Mouse (Mus musculus) liver, embryonic 11.5 days (tissue): Measurements from ENCODE around the gene Wdr3. TPM values are rescaled to one million over a fixed set of nuclear protein-coding genes. Genes with fewer than 3 reads are reported as not detected.

Experiments used
- ATAC-seq: fragments of 200-750 bp; cut with Nextera tagmentation; replicated peaks from 2 replicates; pipeline ENCODE4 v1.8.0; 2017; ENCODE audit warnings: moderate number of reproducible peaks, mild to moderate bottlenecking, moderate TSS enrichment, moderate library complexity; ENCODE audit not compliant: low FRiP score
- DNase-seq: peaks from one replicate; pipeline ENCODE4 v3.0.0-alpha.2; 2017; ENCODE audit warnings: low spot score
- H3K27ac ChIP-seq: fragments of 300-500 bp; sonication (generic); 2 replicates; pipeline ENCODE4 v1.5.1; 2014; ENCODE audit warnings: mild to moderate bottlenecking, low read depth, low read length, control low read depth
- H3K27me3 ChIP-seq: fragments of 300-500 bp; sonication (generic); replicated peaks from 2 replicates; pipeline ENCODE4 v1.6.1; 2014; ENCODE audit warnings: low read length, mixed read lengths; ENCODE audit not compliant: control insufficient read depth, insufficient read depth
- H3K36me3 ChIP-seq: fragments of 300-500 bp; sonication (generic); 2 replicates; pipeline ENCODE4 v1.6.1; 2014; ENCODE audit warnings: mild to moderate bottlenecking, low read length, moderate library complexity, mixed read lengths; ENCODE audit not compliant: control insufficient read depth, insufficient read depth
- H3K4me1 ChIP-seq: fragments of 300-500 bp; sonication (generic); replicated peaks from 2 replicates; pipeline ENCODE4 v1.6.1; 2014; ENCODE audit warnings: low read length, mixed read lengths; ENCODE audit not compliant: control insufficient read depth, insufficient read depth
- H3K4me2 ChIP-seq: fragments of 300-500 bp; sonication (generic); 2 replicates; pipeline ENCODE4 v1.6.1; 2014; ENCODE audit warnings: mild to moderate bottlenecking, control low read depth, moderate library complexity
- H3K4me3 ChIP-seq: fragments of 300-500 bp; sonication (generic); 2 replicates; pipeline ENCODE4 v1.5.1; 2014; ENCODE audit warnings: low read depth, low read length, control low read depth
- H3K9ac ChIP-seq: fragments of 300-500 bp; sonication (generic); 2 replicates; pipeline ENCODE4 v1.6.1; 2014; ENCODE audit warnings: low read depth, low read length, control low read depth
- H3K9me3 ChIP-seq: fragments of 300-500 bp; sonication (generic); 2 replicates; pipeline ENCODE4 v1.6.1; 2016; ENCODE audit warnings: low read length, inconsistent platforms, mixed read lengths; ENCODE audit not compliant: control insufficient read depth
- WGBS: fragments of 180-500 bp; shearing (Covaris S2); extraction: QIAGEN DNeasy Blood & Tissue Kit; methylation state at CpG from one replicate; pipeline ENCODE4 v1.1.7; 2014; 5-methylcytosine and 5-hydroxymethylcytosine counted together
- polyA plus RNA-seq: library from polyadenylated mRNA; unstranded; fragments of >200 nt; fragmentation: Nextera tagmentation; extraction: Ambion mirVana; gene quantifications from 2 replicates; pipeline ENCODE4 v1.2.1, GENCODE M21; 2014

Gene Wdr3
- polyA plus RNA-seq, result 69.2 and 75.6 TPM in 2 replicates

DNA sequence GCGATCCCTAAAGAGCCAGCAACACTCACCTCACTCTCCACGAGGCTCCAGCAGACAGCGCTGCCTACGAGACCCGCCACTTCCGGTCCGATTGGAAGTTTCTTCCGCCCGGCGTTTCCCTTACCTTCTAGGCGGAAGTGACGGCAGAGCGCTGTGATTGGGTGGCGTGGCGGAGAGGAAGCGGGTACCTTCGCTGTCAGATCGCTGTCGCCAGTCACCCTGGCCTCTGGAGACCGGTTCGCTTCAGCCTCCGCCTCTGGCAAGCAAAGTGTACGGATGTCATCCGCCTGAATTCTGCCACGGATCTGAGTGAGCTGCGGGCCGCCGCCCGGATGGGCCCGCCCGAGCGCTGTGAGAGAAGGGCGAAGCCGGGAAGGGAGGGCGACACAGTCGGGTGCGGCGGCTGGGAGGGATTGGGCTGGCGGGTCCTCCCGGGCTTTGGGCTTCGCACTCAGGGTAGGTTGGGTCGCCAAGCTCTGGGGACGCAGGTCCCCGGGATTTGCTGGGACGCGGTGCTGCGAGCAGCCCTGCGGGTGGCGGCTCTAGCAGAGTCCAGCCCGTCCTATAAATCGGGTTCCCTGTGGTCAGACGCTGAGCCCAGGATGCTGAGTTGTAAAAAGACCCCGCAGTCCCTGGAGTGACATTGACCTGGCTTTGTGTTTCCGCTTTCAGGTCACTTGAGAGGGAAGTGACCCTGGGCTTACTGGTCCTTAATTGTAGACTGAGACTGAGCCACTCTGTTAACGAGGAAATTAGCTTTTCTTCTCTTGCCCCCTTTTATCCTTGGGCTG lies at the start of gene Wdr3, which contains the start of gene Gdap2:
TSS of gene Wdr3 (minus strand) at position 93 of the 791 bp plus-strand sequence.
TSS of gene Gdap2 (plus strand) at position 67 of the 791 bp plus-strand sequence.
- H3K4me3 ChIP-seq, result peak within 1 kb of the TSS; percentile 89
- ATAC-seq, result peak; percentile 98

DNA sequence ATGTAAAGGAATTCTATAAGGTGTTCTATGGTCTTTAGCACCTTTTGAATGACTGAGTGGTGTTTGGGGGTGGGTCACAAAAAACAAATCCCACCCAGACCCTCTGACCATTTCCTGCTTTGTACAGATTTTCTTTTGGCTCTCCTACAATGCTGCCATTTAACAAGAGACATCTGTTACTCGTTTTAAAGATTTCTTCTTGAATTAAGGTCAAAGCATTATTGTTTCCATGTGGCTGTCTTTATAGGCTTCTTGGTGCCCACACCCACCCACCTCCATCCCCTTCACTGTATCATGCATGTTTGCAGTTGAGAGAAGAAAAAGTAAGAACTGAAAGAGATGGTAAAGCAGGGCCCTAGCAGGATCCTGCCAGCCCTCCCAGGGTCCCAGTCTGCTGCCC lies 44.8 kb upstream of the Wdr3 start:
- WGBS, result 66% methylated on average over 1 of the region's 1 CpGs
- Histone ChIP-seq H3K4me3 (no peak overlapping the region), H3K27ac (no peak overlapping the region), H3K36me3 (peaks cover 5% of the 10 kb centered on the region; the same call in 1 of the 2 replicates), H3K4me1 (no peaks in the 10 kb centered on the region), H3K27me3 (no peaks in the 10 kb centered on the region), H3K4me2 (no peak overlapping the region), H3K9me3 (no peaks in the 10 kb centered on the region), H3K9ac (no peak overlapping the region)
- ATAC-seq (no peak), DNase-seq (no peak)

More for the DNA sequence above, at the start of gene Wdr3, which contains the start of gene Gdap2:
- H3K27ac ChIP-seq, result peak within 1 kb of the TSS; percentile 84
- WGBS, result under 1% methylated on average over 53 of the region's 55 CpGs
- peaks cover 4% of the 10 kb centered on the region; the same call in 1 of the 2 replicates for H3K4me1 ChIP-seq
- H3K36me3 ChIP-seq, result peaks cover 16% of the 10 kb centered on the region
- H3K4me2 ChIP-seq, result peak within 1 kb of the TSS; percentile 83
- H3K9me3 ChIP-seq, result no peaks in the 10 kb centered on the region
- H3K27me3 ChIP-seq, result no peaks in the 10 kb centered on the region
- peak; percentile 90 for DNase-seq
- peak within 1 kb of the TSS; percentile 79 for H3K9ac ChIP-seq

DNA sequence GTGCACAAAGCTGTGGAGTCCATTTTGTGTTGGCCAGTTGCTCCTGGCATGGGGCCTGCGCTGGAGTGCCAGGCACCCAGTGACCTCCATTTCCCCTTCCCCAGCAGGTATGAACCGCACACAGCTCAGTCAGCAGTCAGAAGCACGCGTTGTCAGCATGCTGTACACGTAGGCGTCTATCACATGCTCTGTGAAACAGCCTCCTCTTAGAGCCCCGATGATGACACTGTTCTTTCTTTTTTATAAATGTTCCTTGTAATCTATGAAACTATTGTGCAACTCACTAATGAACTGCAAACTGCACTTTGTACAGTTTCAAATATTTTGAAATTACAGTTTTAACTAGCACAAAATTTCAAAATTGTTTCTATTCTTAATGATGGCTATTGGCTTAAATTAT lies 39.3 kb upstream of the Wdr3 start:
- no peaks in the 10 kb centered on the region for H3K9me3 ChIP-seq
- WGBS, result 94% methylated on average over 7 of the region's 7 CpGs
- no peak overlapping the region for H3K27ac ChIP-seq
- no peaks in the 10 kb centered on the region for H3K4me1 ChIP-seq
- no peak overlapping the region for H3K9ac ChIP-seq
- peaks cover 6% of the 10 kb centered on the region; the same call in 1 of the 2 replicates for H3K36me3 ChIP-seq
- no peaks in the 10 kb centered on the region for H3K27me3 ChIP-seq
- no peak overlapping the region for H3K4me2 ChIP-seq
- DNase-seq (no peak), ATAC-seq (no peak)
- no peak overlapping the region for H3K4me3 ChIP-seq

DNA sequence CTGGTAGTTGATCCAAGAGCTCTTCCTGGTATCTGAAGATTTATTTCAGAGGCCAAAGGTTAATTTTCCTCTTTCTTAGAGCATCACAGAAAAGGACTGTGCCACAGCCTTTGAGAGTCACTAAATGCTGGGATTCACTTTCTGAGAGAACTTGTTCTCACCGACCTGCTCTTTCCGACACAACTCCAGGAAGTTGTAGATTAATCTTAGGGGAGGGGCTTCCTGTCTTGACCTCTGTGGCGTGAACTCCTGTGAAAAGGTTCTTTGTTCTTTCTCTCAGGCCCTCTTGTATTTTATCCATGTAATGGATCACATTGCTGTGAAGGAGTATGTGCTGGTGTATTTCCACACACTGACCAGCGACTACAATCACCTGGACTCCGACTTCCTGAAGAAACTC lies 32.0 kb upstream of the Wdr3 start:
- Histone ChIP-seq H3K36me3 (no peaks in the 10 kb centered on the region), H3K4me1 (no peaks in the 10 kb centered on the region), H3K9me3 (no peaks in the 10 kb centered on the region), H3K27me3 (no peaks in the 10 kb centered on the region), H3K9ac (no peak overlapping the region), H3K4me3 (no peak overlapping the region), H3K27ac (no peak overlapping the region), H3K4me2 (no peak overlapping the region)
- WGBS, result 51% methylated on average over 5 of the region's 5 CpGs
- no peak for ATAC-seq
- no peak for DNase-seq

DNA sequence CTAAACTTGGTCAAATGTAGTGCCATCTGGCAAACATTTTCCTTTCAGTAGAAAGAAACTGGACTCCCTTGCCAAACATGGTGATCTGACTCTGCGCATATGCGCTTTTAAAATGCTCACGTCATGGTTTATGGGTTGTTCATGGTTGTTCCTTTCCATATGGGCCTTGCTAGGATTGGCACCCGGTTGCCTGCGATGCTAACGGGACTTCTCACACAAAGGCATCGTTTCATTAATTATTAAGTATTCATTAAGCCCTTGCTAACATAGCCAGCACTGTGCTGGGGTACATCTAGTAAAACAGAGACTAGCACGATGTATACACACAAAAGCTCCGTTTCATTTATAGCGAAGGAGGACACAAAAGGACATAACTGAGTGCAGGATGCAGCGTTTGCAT lies 27.7 kb upstream of the Wdr3 start:
- H3K36me3 ChIP-seq, result peaks cover 3% of the 10 kb centered on the region; the same call in 1 of the 2 replicates
- H3K9ac ChIP-seq, result no peak overlapping the region
- ATAC-seq (no peak), DNase-seq (no peak)
- no peaks in the 10 kb centered on the region for H3K9me3 ChIP-seq
- H3K27ac ChIP-seq, result no peak overlapping the region
- H3K4me3 ChIP-seq, result no peak overlapping the region
- WGBS, result 83% methylated on average over 11 of the region's 11 CpGs
- no peak overlapping the region for H3K4me2 ChIP-seq
- no peaks in the 10 kb centered on the region for H3K4me1 ChIP-seq
- no peaks in the 10 kb centered on the region for H3K27me3 ChIP-seq

DNA sequence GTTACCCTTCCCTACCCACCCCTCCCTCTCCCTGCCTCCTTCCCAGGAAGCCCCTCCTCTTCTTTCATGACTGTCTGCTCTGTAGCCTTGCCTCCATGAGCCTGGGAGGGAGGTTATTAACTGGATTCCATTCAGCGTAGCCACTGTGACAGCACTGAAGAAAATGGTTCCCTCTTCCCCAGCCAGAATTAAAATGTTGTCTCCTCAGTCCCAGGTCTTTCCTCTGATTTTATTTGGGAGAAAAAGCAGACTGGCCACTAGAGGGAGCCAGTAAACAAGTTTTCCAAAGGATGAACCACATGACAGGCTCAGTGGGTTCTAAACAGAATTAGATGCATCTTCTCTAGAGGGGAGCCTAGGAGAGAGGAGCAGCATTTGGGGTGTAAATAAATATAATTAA lies 27.2 kb upstream of the Wdr3 start:
- ATAC-seq, result no peak; the same call in 1 of the 2 replicates
- DNase-seq, result peak; percentile 42
- WGBS, result 50% methylated on average over 1 of the region's 1 CpGs

DNA sequence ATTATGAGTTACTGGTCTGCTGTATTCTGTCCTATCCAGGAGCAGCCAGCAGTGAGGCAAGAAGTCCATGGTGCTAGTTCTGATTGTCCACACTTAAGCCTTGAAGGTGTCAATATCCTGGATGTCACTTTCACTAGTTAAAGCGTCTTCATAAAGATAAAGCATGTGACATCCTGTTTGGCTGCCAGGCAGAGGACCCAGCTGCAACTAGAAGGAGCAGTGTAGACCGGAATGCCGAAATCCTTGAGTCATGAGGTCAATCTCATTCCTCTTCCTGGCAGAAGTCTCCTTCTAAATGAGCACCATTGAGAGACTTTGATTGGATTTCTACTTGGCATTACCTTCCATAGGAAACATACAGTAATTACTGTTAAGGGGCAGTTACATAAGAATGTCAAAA lies 18.3 kb upstream of the Wdr3 start:
- H3K27me3 ChIP-seq, result no peaks in the 10 kb centered on the region
- no peak overlapping the region for H3K4me3 ChIP-seq
- DNase-seq (no peak), ATAC-seq (no peak)
- peaks cover 13% of the 10 kb centered on the region for H3K36me3 ChIP-seq
- WGBS, result 76% methylated on average over 3 of the region's 3 CpGs
- H3K27ac ChIP-seq, result no peak overlapping the region
- no peaks in the 10 kb centered on the region for H3K4me1 ChIP-seq
- H3K9ac ChIP-seq, result no peak overlapping the region
- no peak overlapping the region for H3K4me2 ChIP-seq
- no peaks in the 10 kb centered on the region for H3K9me3 ChIP-seq

More for the DNA sequence above, 27.2 kb upstream of the Wdr3 start:
- no peaks in the 10 kb centered on the region for H3K4me1 ChIP-seq
- H3K27me3 ChIP-seq, result no peaks in the 10 kb centered on the region
- no peak overlapping the region for H3K4me3 ChIP-seq
- peaks cover 3% of the 10 kb centered on the region; the same call in 1 of the 2 replicates for H3K36me3 ChIP-seq
- H3K4me2 ChIP-seq, result no peak overlapping the region
- no peak overlapping the region for H3K9ac ChIP-seq
- H3K27ac ChIP-seq, result no peak overlapping the region
- no peaks in the 10 kb centered on the region for H3K9me3 ChIP-seq

DNA sequence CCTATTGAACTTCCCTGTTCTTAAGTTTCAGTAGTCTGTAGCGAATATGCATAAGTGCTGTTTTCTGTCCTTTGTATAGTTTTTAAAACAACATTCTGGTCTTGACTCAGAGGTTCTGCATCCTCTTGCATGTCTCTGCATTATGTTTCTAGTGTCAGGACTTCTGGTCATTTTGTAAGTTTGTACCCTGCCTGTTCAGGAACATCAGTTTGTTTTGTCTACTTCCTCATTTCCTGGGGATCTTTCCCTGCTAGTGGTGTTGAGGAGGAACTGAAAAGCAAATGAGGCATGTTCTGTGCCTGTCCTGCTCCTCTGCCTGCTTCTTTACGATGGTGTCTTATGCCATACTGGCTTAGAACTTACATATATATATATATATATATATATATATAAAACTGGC lies 13.8 kb upstream of the Wdr3 start:
- peaks cover 15% of the 10 kb centered on the region for H3K36me3 ChIP-seq
- ATAC-seq, result no peak
- H3K9ac ChIP-seq, result no peak overlapping the region
- 77% methylated on average over 2 of the region's 2 CpGs for WGBS
- H3K4me3 ChIP-seq, result no peak overlapping the region
- no peaks in the 10 kb centered on the region for H3K4me1 ChIP-seq
- no peaks in the 10 kb centered on the region for H3K9me3 ChIP-seq
- H3K4me2 ChIP-seq, result no peak overlapping the region
- H3K27me3 ChIP-seq, result no peaks in the 10 kb centered on the region
- no peak overlapping the region for H3K27ac ChIP-seq
- no peak for DNase-seq

DNA sequence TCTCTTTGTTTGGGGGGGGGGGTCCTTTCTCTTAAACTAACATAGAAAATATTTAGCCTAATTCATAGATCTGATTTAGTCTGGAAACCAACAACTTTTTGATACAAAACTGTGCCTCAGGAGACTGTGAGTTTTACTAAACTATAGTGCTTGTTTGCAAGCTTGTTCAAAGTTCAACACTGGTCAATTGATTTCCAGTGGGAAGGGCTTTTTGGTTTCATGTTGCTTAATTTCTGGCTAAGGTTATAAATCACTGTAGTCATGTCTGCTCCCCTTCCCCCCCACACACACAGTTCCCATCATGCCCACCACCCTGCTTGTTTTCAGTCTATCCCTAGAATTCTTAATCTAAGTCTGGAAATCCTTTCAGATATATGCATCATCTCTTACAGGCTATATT lies 2.8 kb upstream of the Wdr3 start:
- DNase-seq, result no peak
- Histone ChIP-seq H3K27me3 (no peaks in the 10 kb centered on the region), H3K4me1 (peaks cover 4% of the 10 kb centered on the region; the same call in 1 of the 2 replicates), H3K4me2 (no peak overlapping the region), H3K9ac (no peak overlapping the region), H3K4me3 (no peak overlapping the region), H3K27ac (no peak overlapping the region), H3K36me3 (peaks cover 4% of the 10 kb centered on the region; the same call in 1 of the 2 replicates), H3K9me3 (no peaks in the 10 kb centered on the region)
- no peak for ATAC-seq
